Mouse (Mus musculus) kidney, embryonic 16.5 days (tissue): ENCODE measurements around the gene Gna15. TPM values are rescaled to one million over a fixed set of nuclear protein-coding genes. Genes with fewer than 3 reads are reported as not detected.
A peak's percentile ranks its signal among the peaks of the same experiment; 100 is the strongest.

ENCODE experiments used
- ATAC-seq: fragments of 200-750 bp; cut with Nextera tagmentation; 2 replicates; pipeline ENCODE4 v1.8.0; 2017; ENCODE audit warnings: moderate TSS enrichment; ENCODE audit not compliant: low FRiP score, low TSS enrichment
- H3K27ac ChIP-seq: fragments of 300-500 bp; sonication (generic); 2 replicates; pipeline ENCODE4 v1.5.1; 2014; ENCODE audit warnings: low read length
- H3K27me3 ChIP-seq: fragments of 300-500 bp; sonication (generic); 2 replicates; pipeline ENCODE4 v1.6.1; 2014; ENCODE audit warnings: low read length, control low read depth, mixed read lengths; ENCODE audit not compliant: insufficient read depth
- H3K36me3 ChIP-seq: fragments of 300-500 bp; sonication (generic); 2 replicates; pipeline ENCODE4 v1.6.1; 2014; ENCODE audit warnings: low read length, control low read depth, mixed read lengths; ENCODE audit not compliant: insufficient read depth
- H3K4me1 ChIP-seq: fragments of 300-500 bp; sonication (generic); 2 replicates; pipeline ENCODE4 v1.6.1; 2014; ENCODE audit warnings: low read length, control low read depth, mixed read lengths; ENCODE audit not compliant: insufficient read depth
- H3K4me2 ChIP-seq: fragments of 300-500 bp; sonication (generic); replicated peaks from 2 replicates; pipeline ENCODE4 v1.6.1; 2014; ENCODE audit warnings: low read depth, low read length
- H3K4me3 ChIP-seq: fragments of 300-500 bp; sonication (generic); 2 replicates; pipeline ENCODE4 v1.5.1; 2014; ENCODE audit warnings: mild to moderate bottlenecking, low read length
- H3K9ac ChIP-seq: fragments of 300-500 bp; sonication (generic); replicated peaks from 2 replicates; pipeline ENCODE4 v1.6.1; 2014; ENCODE audit warnings: low read length
- H3K9me3 ChIP-seq: fragments of 300-500 bp; sonication (generic); 2 replicates; pipeline ENCODE4 v1.6.1; 2016; ENCODE audit warnings: low read length, control low read depth
- WGBS: fragments of 180-500 bp; shearing (Covaris S2); extraction: QIAGEN DNeasy Blood & Tissue Kit; methylation state at CpG from one replicate; pipeline ENCODE4 v1.1.7; 2014; 5-methylcytosine and 5-hydroxymethylcytosine counted together
- polyA plus RNA-seq: library from polyadenylated mRNA; unstranded; fragments of >200 nt; fragmentation: Nextera tagmentation; extraction: Ambion mirVana; gene quantifications from 2 replicates; pipeline ENCODE4 v1.2.1, GENCODE M21; 2015

The Gna15 gene
- polyA plus RNA-seq, 1 experiment from 2014 or later: 0.70 TPM

DNA sequence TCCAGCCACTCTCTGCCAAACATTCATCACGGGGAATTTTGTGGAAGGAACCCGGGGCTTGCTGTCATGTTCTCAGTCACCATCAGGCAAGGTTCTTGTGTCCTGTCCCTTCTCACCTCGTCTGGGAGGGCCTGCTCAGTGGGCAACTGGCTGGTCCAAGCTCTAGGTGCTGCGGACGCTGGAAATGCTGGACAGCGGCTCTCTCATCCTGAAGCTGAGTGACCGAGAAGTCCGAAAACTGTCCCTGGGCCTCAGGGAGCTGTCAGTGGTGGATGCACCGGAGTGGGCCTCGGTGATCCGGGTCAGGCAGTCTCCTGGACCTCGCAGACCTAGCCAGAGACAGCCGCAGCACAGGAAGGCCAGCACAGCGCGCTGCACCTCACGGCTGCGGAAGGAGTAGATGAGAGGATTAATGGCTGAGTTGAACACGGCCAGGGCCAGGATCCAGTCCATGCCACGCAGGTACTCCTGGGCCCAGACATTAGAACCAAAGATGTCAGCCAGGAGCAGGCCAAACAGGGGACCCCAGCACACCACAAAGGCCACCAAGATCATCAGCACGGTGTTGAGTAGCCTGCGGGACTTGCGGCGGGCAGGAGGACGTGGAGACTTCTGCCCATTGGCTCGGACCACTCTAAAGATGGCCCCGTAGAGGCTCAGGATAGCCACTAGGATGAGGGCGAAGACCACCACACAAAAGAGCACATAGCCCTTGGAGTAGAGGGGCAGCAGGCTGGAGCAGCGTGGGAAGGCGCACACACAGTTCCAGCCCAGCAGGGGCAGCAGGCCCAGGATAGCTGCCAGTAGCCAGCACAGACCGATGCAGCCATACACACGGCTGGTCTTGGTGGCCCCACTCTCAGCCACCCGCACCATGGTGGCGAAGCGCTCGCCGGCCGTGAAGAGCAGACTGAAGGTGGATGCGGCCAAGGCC lies 25.4 kb downstream of the Gna15 start:
- H3K9me3 ChIP-seq: no peaks in the 10 kb centered on the region
- 86% methylated on average over 38 of the region's 38 CpGs for WGBS
- no peak overlapping the region for H3K4me3 ChIP-seq
- no peaks in the 10 kb centered on the region; the same call in 1 of the 2 replicates for H3K27me3 ChIP-seq
- no peak overlapping the region for H3K27ac ChIP-seq
- H3K4me1 ChIP-seq: peaks cover 19% of the 10 kb centered on the region
- no peak overlapping the region for H3K4me2 ChIP-seq
- ATAC-seq: no peak
- H3K9ac ChIP-seq: no peak overlapping the region; the same call in 1 of the 2 replicates
- no peaks in the 10 kb centered on the region for H3K36me3 ChIP-seq

DNA sequence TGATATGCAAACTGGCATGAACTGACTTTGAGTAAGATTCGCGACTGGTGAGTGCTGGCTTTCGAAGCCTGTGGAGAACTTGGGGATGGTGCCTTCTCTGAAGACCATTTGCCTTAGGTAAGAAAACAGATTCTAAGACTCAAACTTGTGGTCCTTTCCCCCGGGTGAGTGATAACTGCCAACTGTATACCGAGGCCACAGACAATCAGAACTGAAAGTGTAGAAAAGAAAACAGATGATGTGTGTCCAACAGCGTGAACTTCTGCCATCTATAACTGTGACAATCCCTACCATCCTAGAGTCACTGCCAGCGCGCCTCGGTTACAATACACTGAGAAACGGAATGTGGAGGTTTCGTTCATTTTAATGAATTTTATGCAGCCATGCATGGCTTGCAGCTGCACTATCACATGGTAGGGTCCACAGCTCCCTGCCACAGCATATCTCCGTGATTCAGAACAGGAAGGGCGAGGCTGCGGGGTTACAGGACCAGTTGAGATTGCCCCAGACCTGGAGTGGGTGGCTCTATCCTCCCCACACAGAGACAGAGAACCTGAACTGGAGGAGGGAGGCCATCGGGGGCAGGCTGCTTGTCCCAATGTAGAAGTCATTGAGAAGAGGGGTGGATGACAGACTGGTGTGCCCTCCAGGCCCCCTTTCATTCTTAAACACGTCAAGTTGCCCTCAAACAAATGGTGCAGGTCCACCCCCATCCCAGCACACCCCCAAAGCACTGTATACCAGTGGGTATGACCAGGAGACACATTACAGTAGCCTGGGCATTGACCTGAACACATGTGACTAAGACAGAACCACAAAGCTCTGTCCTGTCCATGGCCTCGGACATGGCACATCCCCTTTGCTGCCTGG lies 26.4 kb downstream of the Gna15 start:
- Histone ChIP-seq H3K9me3 (no peaks in the 10 kb centered on the region), H3K27ac (no peak overlapping the region), H3K4me1 (peaks cover 16% of the 10 kb centered on the region), H3K4me3 (no peak overlapping the region), H3K9ac (no peak overlapping the region), H3K4me2 (peak overlapping the region; percentile 53; the same call in 1 of the 2 replicates), H3K27me3 (no peaks in the 10 kb centered on the region), H3K36me3 (peaks cover 3% of the 10 kb centered on the region)
- ATAC-seq: no peak
- WGBS: 72% methylated on average over 17 of the region's 17 CpGs

DNA sequence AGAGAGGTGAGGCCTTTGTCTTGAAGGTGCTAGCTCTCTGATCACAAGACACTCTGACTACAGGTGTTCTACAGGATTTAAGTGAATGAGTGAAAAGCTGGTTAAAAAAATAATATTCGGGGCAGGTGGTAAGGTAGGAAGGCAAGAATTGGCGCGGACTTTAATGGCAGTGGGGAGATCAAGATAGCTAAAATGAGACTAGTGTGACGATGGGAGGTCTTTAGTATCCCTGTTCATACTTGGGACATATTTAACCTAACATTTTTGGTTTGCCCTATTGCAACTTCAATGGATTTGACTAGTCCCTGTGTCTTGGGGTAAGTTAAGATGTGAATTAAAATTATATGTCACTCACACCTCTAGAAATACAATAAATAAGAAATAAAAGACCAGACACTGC lies 27.1 kb downstream of the Gna15 start:
- 0 out of 2 replicates have a peak overlapping the region, but pooled peaks have one; percentile 45 for H3K9ac ChIP-seq
- peaks cover 8% of the 10 kb centered on the region for H3K36me3 ChIP-seq

DNA sequence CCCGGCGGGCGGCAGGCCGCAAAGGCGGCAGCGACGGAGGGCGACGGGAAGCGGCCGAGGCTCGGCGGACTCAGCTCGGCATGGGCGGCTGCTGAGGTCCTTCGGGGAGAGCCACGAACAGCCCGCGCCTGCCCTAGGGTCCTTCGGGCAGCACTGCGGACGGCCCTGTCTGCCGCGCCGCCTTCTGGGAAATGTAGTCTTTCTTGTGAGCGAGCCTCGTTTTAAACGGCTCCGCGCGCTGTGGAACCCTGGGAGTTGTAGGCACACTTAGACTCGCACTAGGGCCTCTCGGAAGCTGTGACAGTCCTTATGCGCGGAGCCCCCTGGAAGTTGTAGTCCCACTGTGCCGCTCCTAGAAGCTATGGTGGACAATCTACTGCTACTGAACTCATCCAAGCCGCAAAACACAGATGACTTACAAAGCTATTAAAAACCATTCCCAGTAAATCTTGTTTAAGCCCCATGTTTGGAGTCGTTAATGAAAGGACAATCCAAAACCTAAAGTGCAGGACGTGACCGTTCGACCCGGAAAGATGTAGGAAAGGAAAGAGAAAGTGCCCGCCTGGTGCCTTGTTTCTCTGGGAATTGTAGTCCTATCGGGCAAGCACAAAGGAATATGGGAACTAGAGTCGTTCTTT lies 27.6 kb downstream of the Gna15 start, which contains the start of gene Ncln:
TSS of gene Ncln (minus strand) at position 129 of the 638 bp plus-strand sequence.
- Histone ChIP-seq H3K27ac (peak within 1 kb of the TSS; percentile 85), H3K9ac (peak within 1 kb of the TSS; percentile 93), H3K27me3 (no peaks in the 10 kb centered on the region), H3K4me2 (peak within 1 kb of the TSS; percentile 95), H3K9me3 (no peaks in the 10 kb centered on the region), H3K36me3 (peaks cover 14% of the 10 kb centered on the region), H3K4me3 (peak within 1 kb of the TSS; percentile 83), H3K4me1 (peaks cover 16% of the 10 kb centered on the region)
- ATAC-seq: peak; percentile 97
- WGBS: under 1% methylated on average over 45 of the region's 45 CpGs

More for the DNA sequence above, 27.1 kb downstream of the Gna15 start:
- H3K9me3 ChIP-seq: no peaks in the 10 kb centered on the region
- no peak for ATAC-seq
- H3K4me1 ChIP-seq: peaks cover 16% of the 10 kb centered on the region
- H3K27me3 ChIP-seq: no peaks in the 10 kb centered on the region
- no peak overlapping the region for H3K27ac ChIP-seq
- peak overlapping the region; percentile 53 for H3K4me2 ChIP-seq
- 39% methylated on average over 4 of the region's 4 CpGs for WGBS
- H3K4me3 ChIP-seq: peak overlapping the region; percentile 83

DNA sequence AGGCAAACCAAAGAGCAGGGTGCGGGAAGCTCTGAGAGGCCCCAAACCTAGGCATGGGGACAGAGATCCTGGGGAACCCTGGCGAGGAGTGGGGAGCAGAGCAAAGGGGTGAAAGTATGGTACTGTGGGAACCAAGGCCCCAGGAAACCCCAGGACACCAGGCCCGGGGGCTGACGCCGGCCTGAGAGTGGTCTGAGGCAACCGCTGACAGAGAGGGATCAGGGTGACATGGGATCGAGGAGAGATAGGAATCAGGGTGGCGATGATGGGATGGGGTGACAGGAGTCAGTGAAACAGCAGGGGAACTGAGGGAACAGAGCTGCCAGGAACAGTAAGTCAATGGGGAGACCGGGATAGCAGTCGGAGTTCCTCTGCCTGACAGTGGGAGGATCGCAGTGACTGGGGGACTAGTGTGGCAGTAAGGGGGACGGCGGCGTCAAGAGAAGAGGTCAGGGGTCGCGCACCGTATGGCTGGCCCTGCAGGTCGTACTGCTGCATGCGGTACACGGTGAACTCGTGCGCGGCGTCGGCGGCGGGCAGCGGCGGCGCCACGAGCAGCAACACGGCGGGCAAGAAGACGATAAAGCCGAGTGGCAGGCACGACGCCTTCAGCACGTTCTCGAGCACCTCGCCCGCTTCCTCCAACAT lies 28.3 kb downstream of the Gna15 start:
- peak; percentile 29 for ATAC-seq
- Histone ChIP-seq H3K9me3 (no peaks in the 10 kb centered on the region), H3K27me3 (no peaks in the 10 kb centered on the region), H3K27ac (no peak overlapping the region), H3K9ac (peak overlapping the region; percentile 93), H3K4me2 (peak overlapping the region; percentile 95), H3K36me3 (peaks cover 20% of the 10 kb centered on the region), H3K4me1 (peaks cover 16% of the 10 kb centered on the region), H3K4me3 (peak overlapping the region; percentile 83)
- WGBS: under 1% methylated on average over 41 of the region's 41 CpGs

DNA sequence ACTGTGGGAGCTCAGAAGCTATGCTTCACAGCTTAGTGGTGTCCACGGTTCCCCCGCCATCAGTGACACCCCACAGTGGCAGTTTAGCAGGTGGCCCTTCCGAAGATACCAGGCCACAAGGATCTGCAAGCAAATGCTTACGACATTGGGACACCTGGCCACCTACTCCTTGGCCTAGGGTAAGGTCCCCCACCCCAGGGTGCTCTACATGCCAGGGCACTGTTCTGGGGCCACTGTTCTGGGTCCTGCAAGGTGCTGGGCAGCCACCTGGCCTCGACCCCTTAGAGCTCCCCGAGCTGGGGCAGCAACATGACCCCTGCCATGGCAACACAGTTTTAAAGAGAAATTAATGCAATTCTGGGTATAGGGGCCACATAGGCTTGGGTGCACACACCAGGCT lies 28.9 kb downstream of the Gna15 start:
- no peak for ATAC-seq
- Histone ChIP-seq H3K27ac (no peak overlapping the region), H3K9me3 (no peaks in the 10 kb centered on the region), H3K4me3 (peak overlapping the region; percentile 83), H3K4me2 (peak overlapping the region; percentile 95), H3K27me3 (no peaks in the 10 kb centered on the region), H3K4me1 (peaks cover 16% of the 10 kb centered on the region), H3K36me3 (peaks cover 26% of the 10 kb centered on the region), H3K9ac (peak overlapping the region; percentile 93)
- WGBS: 68% methylated on average over 6 of the region's 6 CpGs

DNA sequence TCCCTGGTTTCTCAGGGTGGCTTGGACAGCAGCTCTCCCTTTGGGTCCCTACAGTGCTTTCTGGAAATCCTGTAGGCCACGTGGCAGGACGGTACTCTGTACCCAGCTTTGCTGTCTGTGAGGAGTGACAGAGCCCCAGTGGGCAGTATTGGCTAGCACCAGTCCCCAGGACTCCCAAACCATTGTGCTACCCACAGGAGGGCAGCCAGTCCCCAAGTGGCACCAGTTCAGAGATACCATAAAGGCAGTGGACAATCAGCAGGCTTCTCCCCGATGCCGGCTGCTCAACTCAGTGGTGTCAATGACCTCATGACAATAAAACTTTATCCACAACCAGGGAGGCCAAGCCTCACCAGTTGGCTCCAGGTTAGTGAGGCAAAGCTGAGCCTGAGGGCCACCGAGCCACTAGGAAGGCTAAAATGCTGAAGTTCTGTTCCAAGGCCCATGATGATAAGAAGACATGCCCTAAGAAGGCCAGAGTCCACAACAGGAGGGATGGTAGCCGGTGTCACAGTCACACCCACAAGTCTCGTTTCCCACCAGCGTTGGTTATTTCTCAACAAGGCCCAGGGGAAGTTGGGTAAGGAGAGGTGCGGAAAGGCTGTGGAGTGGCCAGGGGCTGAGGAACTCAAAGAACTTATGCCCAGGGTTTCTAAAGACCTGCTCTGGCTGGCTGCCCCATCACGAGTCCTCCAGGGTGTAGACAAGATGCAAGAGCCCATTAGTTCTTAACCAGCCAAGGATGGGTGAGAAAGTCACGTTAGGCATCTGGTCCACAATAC lies 29.6 kb downstream of the Gna15 start:
- WGBS: 76% methylated on average over 11 of the region's 11 CpGs
- peak overlapping the region; percentile 83 for H3K4me3 ChIP-seq

DNA sequence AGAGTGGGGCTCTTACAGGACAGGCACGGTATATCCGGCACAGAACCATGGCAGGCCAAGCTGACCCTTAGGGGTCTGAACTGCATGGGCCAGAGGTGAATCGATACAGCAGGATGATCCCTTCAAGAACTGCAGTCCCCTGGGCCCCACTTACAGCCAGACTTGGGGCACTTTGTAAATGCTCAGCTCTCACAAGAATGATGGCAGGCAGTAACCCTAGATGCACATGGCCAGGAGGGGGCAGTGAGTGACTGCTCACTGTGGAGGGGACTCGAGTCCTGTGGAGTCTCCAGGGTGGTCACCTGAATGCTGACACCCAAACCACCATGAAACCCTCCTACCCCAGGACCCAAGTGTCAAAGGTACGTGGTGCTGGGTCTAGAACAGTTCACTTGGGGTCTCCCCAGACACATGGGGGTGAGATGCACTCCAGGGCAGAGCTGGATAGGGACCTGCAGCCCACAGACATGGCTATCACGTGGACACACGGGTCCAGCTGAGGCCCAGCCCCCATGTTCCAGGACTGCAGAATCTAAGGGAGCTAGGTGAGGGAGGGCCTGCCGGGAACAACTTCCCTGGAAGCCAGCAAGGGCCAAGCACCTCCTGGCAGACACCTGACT lies 30.3 kb downstream of the Gna15 start:
- Histone ChIP-seq H3K9me3 (no peaks in the 10 kb centered on the region), H3K4me1 (peaks cover 16% of the 10 kb centered on the region), H3K9ac (no peak overlapping the region), H3K27ac (no peak overlapping the region), H3K4me3 (no peak overlapping the region), H3K27me3 (no peaks in the 10 kb centered on the region), H3K4me2 (no peak overlapping the region), H3K36me3 (peaks cover 39% of the 10 kb centered on the region)
- WGBS: 72% methylated on average over 8 of the region's 8 CpGs
- ATAC-seq: no peak

More for the DNA sequence above, 29.6 kb downstream of the Gna15 start:
- Histone ChIP-seq H3K36me3 (peaks cover 33% of the 10 kb centered on the region), H3K9ac (peak overlapping the region; percentile 93; the same call in 1 of the 2 replicates), H3K4me1 (peaks cover 16% of the 10 kb centered on the region), H3K9me3 (no peaks in the 10 kb centered on the region), H3K4me2 (peak overlapping the region; percentile 95), H3K27me3 (no peaks in the 10 kb centered on the region), H3K27ac (no peak overlapping the region)
- no peak for ATAC-seq
